Mouse (Mus musculus): ENCODE measurements around the gene Ddx31. TPM values are rescaled to one million over a fixed set of nuclear protein-coding genes. Genes with fewer than 3 reads are reported as not detected.

Ddx31 gene
- total RNA-seq, 1 experiment from 2014 or later: 7.7 TPM

DNA sequence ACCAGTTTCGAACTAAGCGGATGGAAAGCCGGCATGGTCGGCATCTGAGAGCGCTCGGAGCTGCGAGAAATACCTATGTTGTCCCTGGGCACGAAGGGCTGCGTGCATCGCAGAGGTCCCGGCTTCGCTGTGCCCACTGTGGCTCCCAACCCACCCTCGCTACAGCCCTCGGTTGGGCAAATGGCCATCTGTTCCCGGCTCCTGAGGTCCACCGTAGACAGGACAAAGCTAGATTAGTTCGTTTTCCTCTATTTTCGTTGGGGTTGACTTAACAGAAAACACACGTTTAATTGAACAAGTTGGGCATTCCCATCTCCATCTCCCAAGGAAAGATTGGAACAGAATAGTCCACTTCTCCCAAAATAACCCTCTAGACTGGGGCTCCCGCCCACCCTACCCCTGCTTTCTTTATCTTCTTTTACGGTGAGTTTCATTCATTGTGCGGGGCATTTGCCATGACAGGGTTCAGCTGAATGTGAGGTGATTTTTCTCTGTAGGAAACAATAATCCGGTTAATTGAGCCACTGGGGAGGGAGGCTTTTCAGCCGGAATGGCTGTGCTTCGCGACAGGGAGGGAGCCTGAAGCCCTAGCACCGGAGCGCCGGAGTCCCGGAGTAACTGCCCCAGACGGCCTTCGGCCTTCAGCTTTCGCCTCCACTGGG, 72.0 kb downstream of the Ddx31 start:
- no peak for DNase-seq

DNA sequence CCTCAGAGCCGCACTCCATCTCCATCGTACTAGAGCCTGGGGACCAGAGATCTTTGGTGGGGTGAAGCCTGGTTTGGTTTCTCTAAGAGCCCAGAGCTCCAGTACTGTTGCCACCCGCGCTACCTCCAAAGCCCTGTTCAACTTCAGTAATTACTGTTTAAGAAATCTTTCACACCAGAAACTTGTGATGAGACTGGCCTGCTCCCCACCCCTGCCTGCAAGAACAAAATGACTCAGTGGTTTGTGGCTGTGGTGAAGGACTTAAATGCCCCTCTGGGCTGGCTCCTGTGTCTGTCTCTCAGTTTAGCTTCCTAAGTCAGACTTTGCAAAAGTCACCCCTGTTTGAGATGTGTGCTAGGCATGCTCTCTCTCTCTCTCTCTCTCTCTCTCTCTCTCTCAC, 72.8 kb downstream of the Ddx31 start:
- no peak for DNase-seq

DNA sequence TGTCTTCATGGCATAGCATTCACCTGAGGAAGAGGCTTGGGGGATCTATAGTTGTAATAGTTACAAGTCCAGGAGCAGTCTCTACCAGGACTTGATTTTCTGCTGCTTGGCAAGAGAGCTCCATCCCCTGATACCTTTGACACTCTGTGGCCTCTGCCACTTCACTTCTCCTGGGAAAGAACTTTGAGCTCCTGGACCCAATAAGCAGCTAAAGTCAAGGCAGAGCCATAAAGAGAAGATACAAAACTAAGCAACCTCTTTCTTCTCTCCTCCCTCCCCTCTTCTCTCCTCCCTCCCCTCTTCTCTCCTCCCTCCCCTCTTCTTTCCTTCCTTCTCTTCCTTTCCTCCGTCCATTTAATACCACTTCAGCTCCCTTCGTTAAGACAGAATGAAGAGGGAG, 73.9 kb downstream of the Ddx31 start:
- DNase-seq: no peak

DNA sequence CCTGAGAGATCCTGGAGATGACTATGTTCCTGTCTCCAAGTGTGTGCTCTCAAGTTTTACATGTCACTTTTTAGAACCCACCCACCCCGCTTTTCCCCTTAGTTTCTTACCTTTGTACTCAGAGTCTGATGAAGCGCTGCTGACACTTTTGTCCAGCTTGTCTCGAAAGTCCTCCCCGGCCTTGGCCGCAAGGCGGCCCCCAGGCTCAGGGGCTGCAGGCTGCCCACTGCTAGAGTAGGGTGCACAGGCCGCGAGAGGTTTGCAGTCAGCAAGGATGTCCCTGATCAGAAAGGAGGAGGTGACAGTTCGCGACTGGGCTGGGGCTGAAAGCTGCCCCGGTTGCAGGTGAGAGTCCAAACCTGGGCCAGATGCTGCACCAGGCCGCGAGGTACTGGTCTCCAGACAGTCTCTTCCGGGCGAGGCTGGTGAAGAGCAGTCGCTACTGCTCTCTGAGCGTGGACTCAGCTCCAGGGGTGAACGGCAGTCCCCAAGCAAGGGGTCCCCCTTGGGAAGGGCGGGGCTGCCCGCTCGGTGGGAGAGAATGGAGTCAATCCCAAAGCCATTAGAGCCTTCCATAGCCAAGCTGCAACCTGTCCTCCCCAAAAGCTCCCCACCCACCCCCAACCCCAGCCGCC, 75.0 kb downstream of the Ddx31 start:
- DNase-seq: no peak

- DNase-seq: peak; percentile 72
Observed at GRCm38 (mm10) chr2:28915768-28916512, 75.7 kb downstream of the Ddx31 start.

GRCm38 (mm10) chr2:28916513-28916865, 76.3 kb downstream of the Ddx31 start, which contains the start of gene Barhl1:
TSS of gene Barhl1 (minus strand) at chr2:28916668.
- no peak for DNase-seq

- DNase-seq: no peak
Observed at GRCm38 (mm10) chr2:28917156-28917517, 76.9 kb downstream of the Ddx31 start.

DNA sequence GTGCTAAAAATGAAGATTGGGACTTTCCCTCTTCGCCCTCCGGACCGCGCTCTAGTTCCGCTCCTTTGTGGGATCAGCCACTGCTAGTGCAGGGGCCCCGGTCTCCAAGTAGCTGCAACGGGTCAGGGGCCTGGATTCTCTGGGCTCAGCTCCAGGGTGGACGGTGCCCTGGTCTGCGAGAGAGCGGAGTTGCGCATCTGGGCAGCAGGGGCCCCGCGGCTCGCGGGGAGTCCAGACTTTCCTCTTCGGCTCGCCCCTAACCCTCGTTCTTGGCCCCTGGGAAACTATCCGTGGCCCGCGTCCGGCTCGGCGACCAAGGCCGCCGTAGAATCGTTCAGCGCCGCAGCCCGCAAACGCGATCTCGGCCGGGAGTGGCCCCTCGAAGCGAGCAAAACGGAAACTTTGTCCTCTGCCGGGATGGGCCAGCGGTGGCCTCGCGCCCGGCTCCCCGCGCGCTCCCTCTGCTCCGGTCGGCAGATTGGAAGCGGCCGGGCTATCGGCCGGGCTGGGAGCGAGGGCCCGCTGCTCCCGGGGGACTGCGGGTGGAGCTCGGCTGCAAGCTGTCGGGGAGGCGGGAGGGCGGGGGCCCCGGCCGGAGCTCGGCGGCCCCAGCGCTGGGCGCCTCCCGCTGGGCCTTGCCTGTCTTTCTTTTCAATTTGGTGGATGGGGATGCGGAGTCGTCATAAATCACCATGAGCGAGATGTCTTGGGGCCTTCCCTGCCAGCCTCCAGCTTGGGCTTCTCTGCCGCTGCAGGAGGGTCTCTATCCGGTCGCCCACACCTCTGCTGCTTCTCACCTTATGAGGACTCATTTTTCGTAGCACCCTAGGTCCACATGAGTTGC, 77.5 kb downstream of the Ddx31 start:
- DNase-seq: no peak

- DNase-seq: no peak
Observed at GRCm38 (mm10) chr2:28919001-28919400, 78.8 kb downstream of the Ddx31 start.

GRCm38 (mm10) chr2:28923912-28924311, 83.7 kb downstream of the Ddx31 start:
- DNase-seq: peak; percentile 91

GRCm38 (mm10) chr2:28930571-28930970, 90.4 kb downstream of the Ddx31 start:
- DNase-seq: no peak

- DNase-seq: no peak
Observed at GRCm38 (mm10) chr2:28938997-28939396, 98.8 kb downstream of the Ddx31 start.

DNA sequence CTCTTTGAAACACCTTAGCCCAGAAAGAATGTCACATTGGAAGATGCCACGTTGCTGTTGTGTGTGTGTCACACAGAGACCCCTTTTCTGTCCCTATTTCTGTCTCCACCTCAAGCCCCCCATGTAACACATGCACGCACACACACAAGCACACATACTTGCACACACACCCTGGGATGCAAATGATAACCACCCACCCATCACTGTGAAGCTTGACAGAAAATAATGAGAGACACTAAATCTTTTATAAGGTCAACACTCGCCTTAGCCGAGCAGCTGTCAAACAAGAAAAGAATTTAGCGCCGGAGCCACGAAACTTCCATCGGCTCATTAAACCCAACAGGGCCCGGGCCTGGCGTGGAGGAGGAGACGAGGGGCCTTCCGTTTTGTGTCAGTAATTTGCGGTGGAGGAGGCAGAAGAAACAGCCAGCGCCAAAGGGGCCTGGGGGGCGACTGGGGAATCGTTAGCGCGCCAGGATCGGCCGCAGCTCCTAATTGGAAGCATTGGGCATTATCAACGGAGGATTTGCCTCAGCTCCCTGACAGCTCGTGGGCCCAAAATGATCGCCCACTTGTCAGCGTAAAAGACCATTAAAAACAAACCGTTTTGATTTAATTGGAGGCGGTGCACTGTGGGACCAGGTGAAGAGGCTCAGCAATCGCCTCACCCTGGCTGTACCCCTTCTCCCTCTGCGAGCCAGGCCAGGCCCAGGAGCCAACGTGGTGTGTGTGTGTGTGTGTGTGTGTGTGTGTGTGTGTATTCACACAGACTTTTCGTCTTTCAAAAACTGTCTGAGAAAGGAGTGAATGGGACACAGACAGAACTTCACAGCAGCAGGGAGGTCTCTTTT, 103.7 kb downstream of the Ddx31 start:
- no peak for DNase-seq

GRCm38 (mm10) chr2:28945388-28945787, 105.2 kb downstream of the Ddx31 start:
- no peak for DNase-seq

- no peak for DNase-seq
Observed at GRCm38 (mm10) chr2:28946312-28946711, 106.1 kb downstream of the Ddx31 start.

DNA sequence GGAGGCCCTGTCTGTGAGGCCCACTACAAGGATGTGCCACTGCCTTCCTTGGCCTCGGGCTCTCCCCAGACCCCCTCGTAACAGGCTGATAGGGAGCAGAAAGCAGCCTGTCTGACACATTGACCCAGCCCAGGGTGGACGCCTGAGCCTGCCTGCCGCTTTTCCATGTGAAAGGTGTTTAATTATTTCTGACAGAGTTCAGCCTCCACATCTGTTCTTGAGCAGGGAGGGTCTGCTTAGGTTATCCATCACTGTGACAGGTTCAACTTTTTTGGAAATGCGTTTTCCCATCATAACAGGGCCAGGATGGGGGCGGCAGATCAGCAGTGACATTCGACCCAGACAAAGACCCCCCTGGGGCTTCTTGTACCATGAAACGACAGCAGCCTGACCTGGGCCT, 112.8 kb downstream of the Ddx31 start:
- DNase-seq: no peak

DNA sequence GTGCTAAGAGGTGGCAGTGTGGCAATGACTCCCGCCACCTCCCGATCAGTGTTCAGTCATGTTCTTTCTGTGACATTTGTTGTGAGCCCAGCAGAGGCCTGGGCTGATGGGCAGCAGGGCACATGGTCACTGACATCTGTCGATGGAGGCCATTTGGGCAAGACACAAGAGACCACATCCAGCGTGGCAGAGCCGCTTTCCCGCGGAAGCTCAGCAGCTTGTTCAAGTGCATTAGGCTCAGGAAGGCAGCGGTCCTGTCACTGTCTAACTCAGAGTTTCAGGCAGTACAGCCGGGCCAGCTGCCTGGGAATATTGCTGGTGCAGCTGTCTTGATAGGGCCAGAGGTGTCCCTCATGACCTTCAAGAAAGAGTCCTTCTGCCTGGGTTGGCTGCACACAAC, 114.4 kb downstream of the Ddx31 start:
- DNase-seq: no peak

Data from adrenal gland, postnatal 14 days (tissue).